Mouse (Mus musculus) ES-CJ7 (cell line): Measurements from ENCODE around the gene Igfbp3.
A peak's percentile ranks its signal among the peaks of the same experiment; 100 is the strongest.

ENCODE experiments used
- DNase-seq: peaks from one replicate; pipeline ENCODE4 v3.0.0; 2011; ENCODE audit warnings: low read depth, low spot score

The Igfbp3 gene

DNA sequence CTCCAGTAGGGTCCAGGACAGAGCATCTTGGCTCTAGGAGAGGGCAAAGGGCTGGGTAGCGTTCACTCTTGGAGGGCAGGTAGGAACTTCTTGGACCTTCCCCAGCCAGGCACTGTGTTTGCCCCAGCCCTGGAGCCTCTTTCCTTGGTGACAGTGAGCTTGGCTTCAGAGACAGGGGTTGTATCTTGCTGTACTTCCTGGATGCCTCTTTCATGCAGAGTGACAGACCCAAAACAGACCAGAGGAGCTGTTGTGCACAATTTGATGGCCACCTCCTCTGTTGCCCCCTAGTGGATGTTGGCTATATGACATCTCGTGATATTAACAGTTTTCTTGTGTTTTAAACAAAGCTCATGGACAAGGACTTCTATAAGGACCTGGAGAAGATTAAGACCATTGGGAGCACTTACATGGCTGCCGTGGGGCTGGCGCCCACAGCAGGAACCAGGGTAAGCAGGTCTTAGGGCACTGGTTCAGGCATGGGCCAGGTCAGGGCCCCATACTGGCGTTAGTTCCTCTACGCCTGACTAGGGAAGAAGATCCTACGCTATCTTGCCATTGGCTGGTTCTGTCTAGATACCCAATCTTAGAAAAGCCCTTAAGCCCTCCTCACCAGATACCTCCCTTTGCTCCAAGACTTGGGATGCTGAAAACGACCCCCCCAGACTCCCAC lies 52.1 kb downstream of the Igfbp3 start:
- DNase-seq: peak; percentile 82

DNA sequence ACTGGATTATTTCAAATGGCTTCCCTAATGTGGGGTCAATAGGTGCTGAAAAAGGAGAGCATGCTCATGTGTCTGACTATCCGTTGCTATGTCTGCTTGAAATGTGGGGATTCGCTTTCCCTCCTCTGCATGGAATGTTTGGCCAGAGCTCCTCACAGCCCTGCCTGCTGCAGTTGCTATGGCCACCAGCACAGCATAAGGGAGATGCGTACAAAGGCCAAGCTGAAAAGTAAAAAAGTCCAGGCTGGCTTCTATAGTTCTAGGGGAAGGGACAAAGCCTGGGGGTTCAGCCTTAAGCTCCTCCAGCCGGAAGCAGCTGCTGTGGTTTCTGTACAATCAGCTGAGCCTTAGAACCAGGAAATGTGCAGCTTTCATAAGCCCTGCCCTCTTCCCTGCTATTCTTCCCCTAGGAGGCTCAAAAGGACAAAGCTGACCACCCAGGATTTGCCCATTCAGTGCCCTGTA lies 53.1 kb downstream of the Igfbp3 start:
- DNase-seq: no peak

DNA sequence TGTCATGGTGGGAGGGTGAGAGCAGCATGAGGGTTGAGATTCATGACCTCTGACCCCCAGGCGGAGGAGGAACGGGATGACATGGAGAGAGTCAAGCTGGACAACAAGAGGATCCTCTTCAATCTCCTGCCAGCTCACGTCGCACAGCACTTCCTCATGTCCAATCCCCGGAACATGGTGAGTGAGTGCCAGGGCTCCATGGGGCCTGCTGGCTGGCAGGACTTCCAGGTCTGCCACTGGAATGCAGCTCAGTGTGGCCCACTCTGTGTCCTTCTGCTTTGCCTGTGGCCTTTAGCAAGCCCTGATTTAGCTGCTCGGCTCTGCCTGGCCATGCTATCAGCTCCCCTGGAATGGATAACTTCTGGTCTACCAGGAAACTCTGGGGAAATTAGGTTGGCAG lies 53.6 kb downstream of the Igfbp3 start:
- no peak for DNase-seq

DNA sequence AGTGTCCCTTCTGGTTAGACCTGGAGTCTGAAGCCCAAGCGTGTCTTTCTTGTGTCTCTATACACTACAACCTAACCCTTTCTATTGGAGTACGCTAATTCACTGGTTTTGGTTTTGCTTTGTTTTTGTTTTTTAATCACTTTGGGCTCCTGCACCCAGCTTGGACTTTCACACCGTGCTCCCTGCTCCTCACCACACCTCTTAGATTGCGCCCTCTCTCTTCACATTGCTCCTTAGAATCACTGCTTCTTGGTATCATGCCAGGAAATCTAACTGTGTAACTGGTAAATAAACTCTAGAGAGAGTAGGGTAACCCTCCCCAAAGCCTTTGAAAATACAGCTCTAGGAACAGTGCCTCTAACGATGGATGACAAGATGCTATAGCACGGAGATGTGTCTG lies 55.5 kb downstream of the Igfbp3 start:
- DNase-seq: no peak

DNA sequence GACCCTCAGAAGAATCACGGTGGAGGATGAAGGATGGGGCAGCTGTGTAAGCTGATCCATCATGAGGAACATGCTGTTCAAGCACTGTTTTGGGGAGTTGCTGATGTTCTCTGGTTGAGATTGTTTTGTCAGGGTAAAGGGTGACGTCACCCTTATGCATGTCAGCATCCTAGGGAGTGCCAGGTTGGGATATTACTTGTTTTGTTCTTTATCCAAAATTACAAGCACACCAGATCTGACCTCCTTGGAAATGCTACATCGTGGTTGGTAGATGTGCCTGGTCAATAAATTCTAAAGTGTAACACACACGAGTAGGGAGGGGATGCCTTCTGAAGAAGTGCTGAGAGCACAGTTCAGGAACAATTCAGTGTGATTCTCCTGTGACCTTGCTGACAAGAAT lies 57.3 kb downstream of the Igfbp3 start:
- no peak for DNase-seq
